Mouse (Mus musculus) forebrain, embryonic 11.5 days (tissue): ENCODE results near the gene Susd1. TPM values are rescaled to one million over a fixed set of nuclear protein-coding genes. Genes with fewer than 3 reads are reported as not detected.
"Not testable (repeated sequence)": the region's sequence is repeated elsewhere in the genome, so short reads cannot be mapped to it uniquely, and the experiment has no call there.

ENCODE experiments used
- ATAC-seq: fragments of 200-750 bp; cut with Nextera tagmentation; replicated peaks from 2 replicates; pipeline ENCODE4 v1.8.0; 2017; ENCODE audit warnings: moderate TSS enrichment; ENCODE audit not compliant: low FRiP score
- DNase-seq: peaks from one replicate; pipeline ENCODE4 v3.0.0-alpha.2; 2017; ENCODE audit warnings: low spot score
- H3K27ac ChIP-seq: fragments of 300-500 bp; sonication (generic); 2 replicates; pipeline ENCODE4 v1.5.1; 2014; ENCODE audit warnings: low read depth, low read length
- H3K27me3 ChIP-seq: fragments of 300-500 bp; sonication (generic); 2 replicates; pipeline ENCODE4 v1.6.1; 2014; ENCODE audit warnings: mild to moderate bottlenecking, low read length, mixed read lengths; ENCODE audit not compliant: control insufficient read depth, insufficient read depth
- H3K36me3 ChIP-seq: fragments of 300-500 bp; sonication (generic); 2 replicates; pipeline ENCODE4 v1.6.1; 2014; ENCODE audit warnings: mild to moderate bottlenecking, low read length, moderate library complexity, mixed read lengths; ENCODE audit not compliant: control insufficient read depth, insufficient read depth
- H3K4me1 ChIP-seq: fragments of 300-500 bp; sonication (generic); replicated peaks from 2 replicates; pipeline ENCODE4 v1.6.1; 2014; ENCODE audit warnings: low read length, mixed read lengths; ENCODE audit not compliant: control insufficient read depth, insufficient read depth
- H3K4me2 ChIP-seq: fragments of 300-500 bp; sonication (generic); 2 replicates; pipeline ENCODE4 v1.6.1; 2014; ENCODE audit warnings: low read depth, mild to moderate bottlenecking, low read length, moderate library complexity, mixed read lengths; ENCODE audit not compliant: severe bottlenecking
- H3K4me3 ChIP-seq: fragments of 300-500 bp; sonication (generic); 2 replicates; pipeline ENCODE4 v1.5.1; 2014; ENCODE audit warnings: low read depth, low read length
- H3K9ac ChIP-seq: fragments of 300-500 bp; sonication (generic); 2 replicates; pipeline ENCODE4 v1.6.1; 2014; ENCODE audit warnings: low read length
- H3K9me3 ChIP-seq: fragments of 300-500 bp; sonication (generic); 2 replicates; pipeline ENCODE4 v1.6.1; 2016; ENCODE audit warnings: low read length, mixed read lengths; ENCODE audit not compliant: control insufficient read depth
- WGBS: fragments of 180-500 bp; shearing (Covaris S2); extraction: QIAGEN DNeasy Blood & Tissue Kit; methylation state at CpG from one replicate; pipeline ENCODE4 v1.1.7; 2014; 5-methylcytosine and 5-hydroxymethylcytosine counted together
- polyA plus RNA-seq: library from polyadenylated mRNA; unstranded; fragments of >200 nt; fragmentation: Nextera tagmentation; extraction: Ambion mirVana; gene quantifications from 2 replicates; pipeline ENCODE4 v1.2.1, GENCODE M21; 2014

Gene Susd1
- polyA plus RNA-seq, 1 experiment from 2014 or later, result 1.3 TPM

DNA sequence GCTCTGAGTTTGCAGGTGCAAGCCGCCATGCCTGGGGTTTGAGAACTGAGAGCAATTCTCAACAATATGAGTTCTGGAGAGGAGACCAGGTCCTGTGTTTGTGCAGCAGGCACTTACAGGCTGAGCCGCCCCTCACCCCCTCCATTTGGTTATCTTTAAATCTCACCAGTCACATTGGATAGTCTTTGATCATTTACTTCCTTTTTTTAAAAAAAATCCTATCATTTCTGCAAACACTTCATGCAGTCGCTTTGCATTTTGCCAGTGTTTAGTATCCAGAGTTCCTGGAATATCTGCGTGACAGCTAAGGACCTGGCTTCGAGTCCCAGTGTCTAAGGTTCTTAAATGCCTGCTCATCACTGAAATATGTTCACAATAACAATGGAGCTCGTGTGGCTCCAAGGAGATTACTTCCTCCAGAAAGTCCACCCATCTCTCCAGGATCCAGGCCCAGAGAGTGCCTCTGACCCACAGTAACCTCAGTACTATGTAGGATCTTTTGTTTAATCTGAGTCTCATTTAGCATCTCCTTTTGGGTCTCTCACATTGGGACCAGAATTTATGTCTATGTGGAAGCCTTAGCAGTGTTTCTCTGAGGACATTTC, 147.4 kb downstream of the Susd1 start:
- no peak for ATAC-seq
- Histone ChIP-seq H3K27ac (no peak overlapping the region), H3K9me3 (no peaks in the 10 kb centered on the region), H3K36me3 (no peaks in the 10 kb centered on the region), H3K9ac (no peak overlapping the region), H3K27me3 (no peaks in the 10 kb centered on the region), H3K4me2 (no peak overlapping the region), H3K4me1 (no peaks in the 10 kb centered on the region), H3K4me3 (no peak overlapping the region)
- no peak for DNase-seq
- 86% methylated on average over 6 of the region's 6 CpGs for WGBS

DNA sequence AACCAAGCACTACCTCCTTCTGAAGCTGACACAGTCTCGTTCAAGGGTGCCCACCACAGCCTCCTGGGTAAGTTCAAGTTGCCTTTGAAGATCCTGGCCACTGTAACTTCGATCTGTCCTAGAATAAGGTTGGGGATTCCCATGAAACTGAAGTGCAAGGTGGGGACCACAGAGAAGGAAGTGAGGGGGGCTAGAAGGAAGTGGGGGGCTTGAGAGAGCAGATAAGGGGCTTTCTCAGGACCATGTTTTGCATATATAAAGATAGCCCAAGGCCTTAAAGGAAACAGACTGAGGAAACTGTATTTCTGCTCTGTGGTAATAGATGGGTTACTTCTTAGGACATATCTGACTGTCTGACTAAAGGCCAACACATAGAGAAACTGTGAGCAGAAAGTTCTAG, 151.3 kb downstream of the Susd1 start:
- Histone ChIP-seq H3K4me1 (no peaks in the 10 kb centered on the region), H3K9ac (no peak overlapping the region), H3K27ac (no peak overlapping the region), H3K36me3 (no peaks in the 10 kb centered on the region), H3K4me2 (no peak overlapping the region), H3K27me3 (no peaks in the 10 kb centered on the region), H3K4me3 (no peak overlapping the region), H3K9me3 (no peaks in the 10 kb centered on the region)
- 76% methylated on average over 2 of the region's 2 CpGs for WGBS
- DNase-seq (no peak), ATAC-seq (no peak)

DNA sequence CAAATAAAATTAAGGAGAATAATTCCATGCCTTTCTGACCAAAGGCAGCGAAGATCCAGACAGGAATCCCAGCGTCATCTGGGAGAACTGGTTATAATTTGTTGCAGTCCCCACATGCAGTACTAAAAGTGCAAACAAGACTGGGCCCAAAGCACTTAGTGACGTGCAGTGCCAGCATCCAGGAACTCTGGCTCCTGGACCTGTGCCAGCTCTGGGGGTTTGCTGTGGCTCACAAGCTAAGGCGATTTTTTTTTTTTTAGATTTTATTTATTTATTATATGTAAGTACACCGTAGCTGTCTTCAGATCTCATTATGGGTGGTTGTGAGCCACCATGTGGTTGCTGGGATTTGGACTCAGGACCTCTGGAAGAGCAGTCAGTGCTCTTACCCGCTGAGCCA, 152.1 kb downstream of the Susd1 start:
- H3K9me3 ChIP-seq, H3K4me1 ChIP-seq, DNase-seq, H3K27me3 ChIP-seq, H3K4me3 ChIP-seq, H3K9ac ChIP-seq, H3K4me2 ChIP-seq, H3K36me3 ChIP-seq, H3K27ac ChIP-seq, ATAC-seq: not testable (repeated sequence)
- WGBS, result 88% methylated on average over 6 of the region's 6 CpGs

DNA sequence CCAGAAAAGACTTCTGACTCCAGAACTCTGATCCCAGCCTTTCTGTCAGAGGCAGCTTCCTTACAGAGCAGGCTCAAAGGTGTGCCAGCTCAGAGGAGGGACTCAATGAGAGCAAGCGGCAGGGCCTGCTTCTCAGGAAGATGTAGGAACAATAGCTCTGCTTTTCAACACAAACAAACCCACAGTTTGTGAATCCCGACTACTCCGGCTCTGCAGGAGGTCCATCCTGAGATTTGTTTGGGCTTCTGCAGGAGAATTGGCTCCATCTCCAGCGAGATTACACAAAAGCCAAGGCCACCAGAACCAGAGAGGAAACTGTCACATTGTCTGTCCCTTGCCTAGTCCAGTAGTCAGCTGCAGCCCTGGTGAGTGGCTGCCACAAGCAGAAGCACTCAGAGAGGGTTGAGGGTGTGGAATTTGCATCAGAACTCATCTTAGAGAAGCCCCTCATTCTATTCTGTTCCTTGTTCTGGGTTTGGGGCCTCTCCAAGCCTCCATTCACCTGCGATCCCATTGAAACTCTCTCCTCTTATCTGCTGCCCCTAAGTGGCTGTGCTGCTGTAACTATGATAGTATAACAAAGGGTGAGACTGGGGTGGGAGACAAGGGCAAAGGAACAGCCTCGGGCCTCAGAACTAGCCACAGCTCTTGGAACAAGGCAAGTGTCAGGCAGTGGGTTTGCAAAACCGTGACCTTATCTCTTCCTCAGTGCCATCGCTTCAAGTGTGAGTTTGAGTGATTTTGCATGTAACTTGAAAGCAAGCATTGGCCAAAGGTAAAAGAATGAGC, 155.5 kb downstream of the Susd1 start:
- Histone ChIP-seq H3K4me3 (no peak overlapping the region), H3K9me3 (no peaks in the 10 kb centered on the region), H3K27me3 (no peaks in the 10 kb centered on the region), H3K36me3 (no peaks in the 10 kb centered on the region), H3K4me2 (no peak overlapping the region), H3K27ac (no peak overlapping the region), H3K4me1 (no peaks in the 10 kb centered on the region), H3K9ac (no peak overlapping the region; the same call in 1 of the 2 replicates)
- WGBS, result 33% methylated on average over 8 of the region's 8 CpGs
- DNase-seq (no peak), ATAC-seq (no peak)

DNA sequence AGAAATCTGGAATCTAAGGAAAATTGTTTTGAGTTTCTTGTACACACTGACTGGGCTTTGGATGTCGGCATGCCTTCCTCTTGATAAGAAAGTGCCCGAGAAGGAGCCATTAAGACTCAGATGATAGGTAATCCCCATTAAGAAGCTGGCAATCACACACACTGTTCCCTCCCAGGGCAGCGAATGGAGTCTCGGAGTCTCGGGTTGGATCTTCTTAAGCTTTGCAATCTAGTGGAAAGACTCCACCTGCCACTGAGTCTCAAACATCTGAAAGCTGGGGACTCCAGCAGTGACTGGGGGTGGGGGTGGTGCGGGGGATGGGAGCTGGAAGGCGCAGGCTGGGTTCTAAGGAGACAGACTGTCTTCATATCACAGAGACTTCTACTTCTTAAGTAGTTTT, 156.3 kb downstream of the Susd1 start:
- Histone ChIP-seq H3K9ac (no peak overlapping the region), H3K4me3 (no peak overlapping the region), H3K4me2 (no peak overlapping the region), H3K27ac (no peak overlapping the region), H3K4me1 (no peaks in the 10 kb centered on the region), H3K36me3 (no peaks in the 10 kb centered on the region), H3K9me3 (no peaks in the 10 kb centered on the region), H3K27me3 (no peaks in the 10 kb centered on the region)
- WGBS, result 35% methylated on average over 7 of the region's 7 CpGs
- ATAC-seq (no peak), DNase-seq (no peak)

DNA sequence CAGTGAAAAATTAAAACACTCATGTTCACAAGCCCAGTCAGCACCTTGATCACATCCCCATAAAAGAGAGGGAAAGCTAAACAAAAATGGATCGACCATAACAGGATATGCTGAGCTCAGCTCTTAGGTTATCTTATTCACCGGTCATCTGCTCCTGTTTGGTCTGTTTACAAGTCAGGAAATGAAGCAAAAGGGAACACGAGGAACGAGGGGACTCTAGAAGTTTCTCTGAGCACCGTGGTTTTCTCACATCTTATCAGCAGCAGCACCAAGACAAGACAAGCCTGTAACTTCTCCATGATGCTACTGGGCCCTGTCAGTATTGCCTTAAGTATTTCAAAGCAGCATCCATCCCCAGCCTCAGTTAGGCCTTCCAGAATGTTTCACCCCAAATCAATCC, 157.6 kb downstream of the Susd1 start:
- Histone ChIP-seq H3K9me3 (no peaks in the 10 kb centered on the region), H3K36me3 (no peaks in the 10 kb centered on the region), H3K4me2 (no peak overlapping the region), H3K4me1 (no peaks in the 10 kb centered on the region), H3K27me3 (no peaks in the 10 kb centered on the region), H3K4me3 (no peak overlapping the region), H3K9ac (no peak overlapping the region), H3K27ac (no peak overlapping the region)
- 86% methylated on average over 5 of the region's 5 CpGs for whole genome bisulfite sequencing
- DNase-seq (no peak), ATAC-seq (no peak)

DNA sequence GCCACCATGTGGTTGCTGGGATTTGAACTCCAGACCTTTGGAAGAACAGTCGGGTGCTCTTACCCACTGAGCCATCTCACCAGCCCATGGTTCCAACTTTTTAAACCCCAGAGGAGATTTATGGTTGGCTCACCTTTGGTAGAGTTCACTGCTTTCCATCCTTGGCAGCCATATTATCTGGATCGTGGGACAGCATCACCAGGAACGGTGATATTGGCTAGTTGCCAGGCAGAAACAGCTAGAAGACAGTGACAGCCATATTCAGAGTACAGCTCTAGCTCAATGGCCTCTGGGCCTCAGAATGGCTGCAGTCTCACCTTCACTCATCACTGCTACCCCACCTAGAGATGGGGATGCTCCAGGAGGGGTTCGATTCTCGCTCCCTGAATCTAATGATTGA, 159.3 kb downstream of the Susd1 start:
- no peaks in the 10 kb centered on the region for H3K27me3 ChIP-seq
- no peak for ATAC-seq
- H3K9me3 ChIP-seq, result no peaks in the 10 kb centered on the region
- H3K4me1 ChIP-seq, result no peaks in the 10 kb centered on the region
- no peak overlapping the region for H3K4me2 ChIP-seq
- no peak overlapping the region for H3K9ac ChIP-seq
- no peak overlapping the region for H3K4me3 ChIP-seq
- H3K27ac ChIP-seq, result no peak overlapping the region
- 94% methylated on average over 5 of the region's 5 CpGs for WGBS
- H3K36me3 ChIP-seq, result no peaks in the 10 kb centered on the region
- no peak for DNase-seq

DNA sequence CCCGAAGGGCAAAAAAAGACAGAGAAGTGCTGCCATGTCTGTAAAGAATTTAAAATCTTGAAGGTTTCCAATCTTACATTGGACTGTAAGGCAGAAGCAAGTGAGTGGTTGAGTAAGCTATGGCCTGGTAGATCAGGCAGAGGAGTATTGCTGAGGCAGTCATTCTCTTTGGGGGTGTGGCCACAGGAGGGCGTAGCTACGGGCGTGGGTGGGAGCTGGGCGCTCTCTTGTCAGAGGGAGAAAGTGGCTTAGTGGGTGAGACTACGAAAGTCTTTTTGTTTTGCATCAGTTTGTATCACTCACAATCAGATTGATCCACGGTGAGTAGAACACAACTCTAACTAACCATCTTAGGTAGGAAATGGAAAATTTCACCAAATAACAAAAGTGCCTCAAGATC, 160.0 kb downstream of the Susd1 start:
- no peak overlapping the region for H3K27ac ChIP-seq
- no peaks in the 10 kb centered on the region for H3K4me1 ChIP-seq
- H3K4me3 ChIP-seq, result no peak overlapping the region
- H3K27me3 ChIP-seq, result no peaks in the 10 kb centered on the region
- no peaks in the 10 kb centered on the region for H3K9me3 ChIP-seq
- H3K4me2 ChIP-seq, result no peak overlapping the region
- H3K9ac ChIP-seq, result no peak overlapping the region
- DNase-seq (no peak), ATAC-seq (no peak)
- H3K36me3 ChIP-seq, result no peaks in the 10 kb centered on the region
- WGBS, result 90% methylated on average over 7 of the region's 7 CpGs

DNA sequence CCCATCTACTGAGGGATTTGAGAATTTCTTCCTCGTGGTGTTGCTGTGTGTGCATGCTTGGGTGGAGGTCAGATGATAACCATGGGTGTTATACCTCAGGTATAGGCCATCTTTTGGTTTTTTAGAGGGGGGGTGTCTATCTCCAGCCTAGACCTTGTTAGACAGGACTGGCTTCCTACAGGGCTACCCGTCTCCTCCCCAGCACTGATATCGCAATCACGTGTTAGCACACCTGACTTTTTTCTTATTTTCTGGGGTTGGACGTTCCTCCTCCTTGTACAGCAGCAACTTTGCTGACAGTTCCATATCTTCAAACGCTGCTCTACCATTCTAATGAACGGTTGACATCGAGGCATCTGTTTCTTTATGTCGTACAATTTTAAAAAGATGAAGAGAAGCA, 160.5 kb downstream of the Susd1 start:
- H3K36me3 ChIP-seq, result no peaks in the 10 kb centered on the region
- H3K9ac ChIP-seq, result no peak overlapping the region
- H3K4me2 ChIP-seq, result no peak overlapping the region
- no peak for DNase-seq
- WGBS, result 92% methylated on average over 9 of the region's 9 CpGs
- ATAC-seq, result no peak
- H3K27me3 ChIP-seq, result no peaks in the 10 kb centered on the region
- H3K4me1 ChIP-seq, result no peaks in the 10 kb centered on the region
- no peaks in the 10 kb centered on the region for H3K9me3 ChIP-seq
- no peak overlapping the region for H3K27ac ChIP-seq
- H3K4me3 ChIP-seq, result no peak overlapping the region
